Mouse (Mus musculus) spleen, adult 10 weeks (tissue): Measurements from ENCODE around the gene Inhba. TPM values are rescaled to one million over a fixed set of nuclear protein-coding genes. Genes with fewer than 3 reads are reported as not detected.

Source experiments
- polyA plus RNA-seq: library from polyadenylated mRNA; stranded (reverse); fragments of 350-450 nt; fragmentation: Illumina TruSeq; extraction: RNeasy Lipid Tissue Mini Kit (QIAGEN cat#74804); gene quantifications from one replicate; pipeline ENCODE4 v1.2.3, GENCODE M21; 2015; ENCODE audit warnings: low replicate concordance; ENCODE audit not compliant: insufficient read depth

Inhba gene
- 0.29 TPM for polyA plus RNA-seq

GRCm38 (mm10) chr13:16011372-16012242 is at the start of gene Inhba:
Gene Inhba (plus strand): TSS chr13:16011851.

